16 mouse cellular contexts compared by ENCODE assay signal in the genomic region with DNA sequence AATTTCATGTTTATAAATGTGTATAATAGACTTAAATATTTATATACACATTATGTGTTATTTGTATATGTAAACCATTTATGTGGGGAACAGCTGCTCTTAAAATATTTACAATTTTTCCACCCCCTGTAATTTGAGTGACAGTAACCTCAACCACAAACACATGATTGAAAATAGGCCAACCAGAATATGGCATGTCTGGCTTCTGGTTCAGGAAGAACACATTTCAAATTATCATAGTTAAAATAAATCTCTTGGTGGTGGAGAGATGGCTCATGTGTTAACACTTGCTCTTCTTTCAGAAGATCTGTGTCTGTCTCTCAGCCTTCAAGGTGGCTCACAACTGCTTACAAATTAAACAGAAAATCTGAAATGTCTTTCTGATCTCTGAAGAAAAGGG.
DNase-seq lines count a peak whose midpoint lies in the region; ATAC-seq and TF ChIP-seq lines count a peak whose summit lies in the region.
"Had no signal": no experiment of that assay in that cellular context is flagged by ENCODE, and none has a peak within 500 bp of the region (broad histone marks: within the 10 kb centered on the region; RNA-seq: fewer than 3 reads in every experiment).

No protein-coding gene starts in this region.

- no peaks in the 10 kb centered on the region for H3K9me3 ChIP-seq in forebrain, embryonic 14.5 days (replicated peaks; ENCODE audit: control insufficient read depth, low read length)
- no peaks in the 10 kb centered on the region for H3K9me3 ChIP-seq in forebrain, embryonic 13.5 days (replicated peaks)
- H3K9me3 ChIP-seq in forebrain, postnatal 0 days (ENCODE audit: low read length), result no peaks in the 10 kb centered on the region
- no peaks in the 10 kb centered on the region for H3K9me3 ChIP-seq in forebrain, embryonic 11.5 days (ENCODE audit: control insufficient read depth, low read length)
- no peaks in the 10 kb centered on the region for H3K9me3 ChIP-seq in midbrain, embryonic 10.5 days (replicated peaks)
- H3K9me3 ChIP-seq: embryonic facial prominence, embryonic 13.5 days; forebrain, embryonic 12.5 days had no signal

- TF ChIP-seq CTCF in forebrain, postnatal 0 days (IDR thresholded peaks at IDR 0.05; ENCODE audit: low read depth), result no peak
- TF ChIP-seq CTCF in brain, embryonic 14.5 days (IDR thresholded peaks at IDR 0.05; ENCODE audit: borderline replicate concordance, extremely low read depth, insufficient read depth, insufficient read length), result no peak

- H3K4me2 ChIP-seq in forebrain, embryonic 14.5 days (ENCODE audit: low read length), result no peak overlapping the region
- H3K4me2 ChIP-seq in forebrain, embryonic 13.5 days, result no peak overlapping the region
- H3K4me2 ChIP-seq in forebrain, postnatal 0 days (ENCODE audit: low read depth), result no peak overlapping the region
- H3K4me2 ChIP-seq in forebrain, embryonic 11.5 days (ENCODE audit: low read depth, low read length, severe bottlenecking), result no peak overlapping the region
- H3K4me2 ChIP-seq: embryonic facial prominence, embryonic 13.5 days; forebrain, embryonic 12.5 days had no signal

- peak; percentile 41 for DNase-seq in forebrain, embryonic 14.5 days (ENCODE audit: low spot score)
- no peak for DNase-seq in forebrain, postnatal 0 days
- DNase-seq in forebrain, embryonic 11.5 days (ENCODE audit: low spot score), result no peak
- peak; percentile 61 for DNase-seq in brain, embryonic 14.5 days (ENCODE audit: low read depth)
- no peak for DNase-seq in midbrain, embryonic 10.5 days (ENCODE audit: low spot score)
- DNase-seq: adrenal gland, adult 2 months; adrenal gland, postnatal 10 days; adrenal gland, postnatal 25 days; cerebellum, adult 11-12 months; cerebellum, adult 2 months; cerebellum, adult 9-10 months; cerebellum, postnatal 10 days; cerebellum, postnatal 25 days had no signal

- no peaks in the 10 kb centered on the region for H3K27me3 ChIP-seq in forebrain, embryonic 14.5 days (replicated peaks; ENCODE audit: control insufficient read depth, insufficient read depth, low read length)
- H3K27me3 ChIP-seq in forebrain, embryonic 13.5 days, result no peaks in the 10 kb centered on the region
- no peaks in the 10 kb centered on the region for H3K27me3 ChIP-seq in forebrain, postnatal 0 days (ENCODE audit: insufficient read depth, low read length)
- no peaks in the 10 kb centered on the region for H3K27me3 ChIP-seq in forebrain, embryonic 11.5 days (ENCODE audit: control insufficient read depth, insufficient read depth, low read length)
- H3K27me3 ChIP-seq in midbrain, embryonic 10.5 days (ENCODE audit: low read depth, poor library complexity, severe bottlenecking), result no peaks in the 10 kb centered on the region
- H3K27me3 ChIP-seq: embryonic facial prominence, embryonic 13.5 days; forebrain, embryonic 12.5 days had no signal

- no peak overlapping the region for H3K9ac ChIP-seq in forebrain, embryonic 14.5 days (ENCODE audit: low read length)
- H3K9ac ChIP-seq in forebrain, embryonic 13.5 days, result no peak overlapping the region
- H3K9ac ChIP-seq in forebrain, postnatal 0 days, result no peak overlapping the region
- H3K9ac ChIP-seq in forebrain, embryonic 11.5 days (ENCODE audit: low read length), result no peak overlapping the region
- H3K9ac ChIP-seq: embryonic facial prominence, embryonic 13.5 days; forebrain, embryonic 12.5 days had no signal

- H3K27ac ChIP-seq in forebrain, embryonic 14.5 days (ENCODE audit: low read depth, low read length), result no peak overlapping the region
- H3K27ac ChIP-seq in forebrain, embryonic 13.5 days, result no peak overlapping the region
- H3K27ac ChIP-seq in forebrain, postnatal 0 days (ENCODE audit: low read depth, low read length), result no peak overlapping the region
- H3K27ac ChIP-seq in forebrain, embryonic 11.5 days (ENCODE audit: low read depth, low read length), result no peak overlapping the region
- no peak overlapping the region for H3K27ac ChIP-seq in midbrain, embryonic 10.5 days (replicated peaks)
- H3K27ac ChIP-seq: embryonic facial prominence, embryonic 13.5 days; forebrain, embryonic 12.5 days had no signal

- H3K4me3 ChIP-seq in forebrain, embryonic 14.5 days (ENCODE audit: low read depth, low read length), result no peak overlapping the region
- no peak overlapping the region for H3K4me3 ChIP-seq in forebrain, embryonic 13.5 days
- no peak overlapping the region for H3K4me3 ChIP-seq in forebrain, postnatal 0 days (ENCODE audit: low read depth, low read length)
- H3K4me3 ChIP-seq in forebrain, embryonic 11.5 days (ENCODE audit: low read depth, low read length), result no peak overlapping the region
- no peak overlapping the region for H3K4me3 ChIP-seq in midbrain, embryonic 10.5 days
- H3K4me3 ChIP-seq: embryonic facial prominence, embryonic 13.5 days; forebrain, embryonic 12.5 days had no signal

- H3K36me3 ChIP-seq in forebrain, embryonic 14.5 days (ENCODE audit: control insufficient read depth, insufficient read depth, low read length), result no peaks in the 10 kb centered on the region
- H3K36me3 ChIP-seq in forebrain, embryonic 13.5 days (ENCODE audit: poor library complexity, severe bottlenecking), result no peaks in the 10 kb centered on the region
- no peaks in the 10 kb centered on the region for H3K36me3 ChIP-seq in forebrain, postnatal 0 days (ENCODE audit: insufficient read depth)
- no peaks in the 10 kb centered on the region for H3K36me3 ChIP-seq in forebrain, embryonic 11.5 days (ENCODE audit: control insufficient read depth, insufficient read depth, low read length)
- H3K36me3 ChIP-seq in midbrain, embryonic 10.5 days, result no peaks in the 10 kb centered on the region
- H3K36me3 ChIP-seq: embryonic facial prominence, embryonic 13.5 days; forebrain, embryonic 12.5 days had no signal

- no peak for ATAC-seq in forebrain, embryonic 14.5 days
- ATAC-seq in forebrain, embryonic 13.5 days, result no peak
- peak; percentile 20; the same call in 1 of the 2 replicates for ATAC-seq in forebrain, postnatal 0 days
- ATAC-seq in forebrain, embryonic 11.5 days (replicated peaks; ENCODE audit: low FRiP score), result no peak

- no peak for TF ChIP-seq POLR2A in brain, embryonic 14.5 days (IDR thresholded peaks at IDR 0.05; ENCODE audit: borderline replicate concordance, extremely low read depth, insufficient read depth, insufficient read length, poor library complexity, severe bottlenecking)

- H3K4me1 ChIP-seq in forebrain, embryonic 14.5 days (ENCODE audit: control insufficient read depth, insufficient read depth, low read length), result no peaks in the 10 kb centered on the region
- H3K4me1 ChIP-seq in forebrain, embryonic 13.5 days, result no peaks in the 10 kb centered on the region
- no peaks in the 10 kb centered on the region for H3K4me1 ChIP-seq in forebrain, postnatal 0 days (ENCODE audit: insufficient read depth)
- H3K4me1 ChIP-seq in forebrain, embryonic 11.5 days (replicated peaks; ENCODE audit: control insufficient read depth, insufficient read depth, low read length), result no peaks in the 10 kb centered on the region
- H3K4me1 ChIP-seq in midbrain, embryonic 10.5 days, result no peaks in the 10 kb centered on the region
- H3K4me1 ChIP-seq: embryonic facial prominence, embryonic 13.5 days; forebrain, embryonic 12.5 days had no signal

Comparison
In these comparisons a context has a peak if more than half of its experiments do, and no peak if none do; other contexts are left out.
1. DNase-seq: peak in forebrain, embryonic 14.5 days (single experiment) and brain, embryonic 14.5 days (single experiment); none in forebrain, postnatal 0 days (single experiment), forebrain, embryonic 11.5 days (single experiment) and midbrain, embryonic 10.5 days (single experiment).